Mouse (Mus musculus) hindbrain, embryonic 15.5 days (tissue): Measurements from ENCODE around the gene Cmtm8. TPM values are rescaled to one million over a fixed set of nuclear protein-coding genes. Genes with fewer than 3 reads are reported as not detected.

ENCODE experiments used
- ATAC-seq: fragments of 200-750 bp; cut with Nextera tagmentation; 2 replicates; pipeline ENCODE4 v1.8.0; 2017; ENCODE audit warnings: low read depth, moderate number of reproducible peaks, moderate TSS enrichment; ENCODE audit not compliant: low FRiP score
- H3K27ac ChIP-seq: fragments of 300-500 bp; sonication (generic); replicated peaks from 2 replicates; pipeline ENCODE4 v1.5.1; 2015; ENCODE audit warnings: mild to moderate bottlenecking, inconsistent platforms
- H3K27me3 ChIP-seq: fragments of 300-500 bp; sonication (generic); 2 replicates; pipeline ENCODE4 v1.6.1; 2015; ENCODE audit warnings: control low read depth, inconsistent platforms
- H3K36me3 ChIP-seq: fragments of 300-500 bp; sonication (generic); 2 replicates; pipeline ENCODE4 v1.6.1; 2015; ENCODE audit warnings: control low read depth, inconsistent platforms
- H3K4me1 ChIP-seq: fragments of 300-500 bp; sonication (generic); replicated peaks from 2 replicates; pipeline ENCODE4 v1.6.1; 2015; ENCODE audit warnings: control low read depth, inconsistent platforms
- H3K4me2 ChIP-seq: fragments of 300-500 bp; sonication (generic); 2 replicates; pipeline ENCODE4 v1.6.1; 2015; ENCODE audit warnings: moderate library complexity, mild to moderate bottlenecking, inconsistent platforms
- H3K4me3 ChIP-seq: fragments of 300-500 bp; sonication (generic); 2 replicates; pipeline ENCODE4 v1.5.1; 2015; ENCODE audit warnings: mild to moderate bottlenecking, inconsistent platforms
- H3K9ac ChIP-seq: fragments of 300-500 bp; sonication (generic); 2 replicates; pipeline ENCODE4 v1.6.1; 2015; ENCODE audit warnings: inconsistent platforms
- H3K9me3 ChIP-seq: fragments of 300-500 bp; sonication (generic); 2 replicates; pipeline ENCODE4 v1.6.1; 2016; ENCODE audit warnings: control low read depth, inconsistent platforms
- WGBS: fragments of 180-500 bp; shearing (Covaris S2); methylation state at CpG from one replicate; pipeline ENCODE4 v1.1.7; 2015; 5-methylcytosine and 5-hydroxymethylcytosine counted together
- polyA plus RNA-seq: library from polyadenylated mRNA; unstranded; fragments of >200 nt; fragmentation: Nextera tagmentation; extraction: Ambion mirVana; gene quantifications from 2 replicates; pipeline ENCODE4 v1.2.1, GENCODE M21; 2015

The Cmtm8 gene
- polyA plus RNA-seq, 1 experiment from 2014 or later = 8.6 TPM

DNA sequence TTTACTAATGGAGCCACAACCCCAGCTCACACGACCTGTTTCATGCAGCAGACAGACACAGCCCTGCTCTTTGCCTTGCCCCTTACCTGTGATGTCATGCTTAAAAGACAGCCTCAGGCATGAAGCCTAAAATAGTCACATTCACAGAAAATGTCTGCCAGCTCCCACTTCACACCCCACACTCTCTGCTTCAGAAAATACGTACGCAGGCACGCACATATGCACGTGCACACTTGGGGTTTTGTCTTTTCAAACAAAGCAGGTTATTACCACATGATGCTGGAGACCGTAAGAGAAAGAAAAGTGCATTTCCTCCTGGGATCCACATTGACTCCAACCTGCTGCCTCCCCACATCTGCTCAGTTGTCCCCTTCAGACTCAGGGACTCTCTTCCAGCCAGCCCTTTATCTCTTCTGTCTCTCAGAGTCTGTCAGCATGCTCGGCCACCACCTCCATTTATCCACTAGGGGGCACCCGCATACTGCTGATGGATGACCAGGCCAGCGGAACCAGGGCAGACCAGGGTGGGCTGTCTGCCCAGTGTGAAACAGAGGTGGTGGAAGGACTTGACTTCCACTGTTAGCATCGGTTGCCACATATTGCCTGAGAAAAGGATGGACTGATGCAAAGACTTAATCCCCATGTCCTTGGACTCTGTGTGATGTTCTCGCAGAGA lies 46.5 kb downstream of the Cmtm8 start:
- WGBS = 48% methylated on average over 11 of the region's 11 CpGs
- ATAC-seq = peak; percentile 89
- 0 out of 2 replicates have a peak, but pooled peaks cover 3% of the 10 kb centered on the region for H3K27me3 ChIP-seq
- no peak overlapping the region for H3K27ac ChIP-seq
- H3K9ac ChIP-seq = no peak overlapping the region
- no peaks in the 10 kb centered on the region for H3K9me3 ChIP-seq
- no peak overlapping the region for H3K4me2 ChIP-seq
- H3K4me3 ChIP-seq = no peak overlapping the region
- H3K36me3 ChIP-seq = no peaks in the 10 kb centered on the region
- H3K4me1 ChIP-seq = peaks cover 5% of the 10 kb centered on the region

DNA sequence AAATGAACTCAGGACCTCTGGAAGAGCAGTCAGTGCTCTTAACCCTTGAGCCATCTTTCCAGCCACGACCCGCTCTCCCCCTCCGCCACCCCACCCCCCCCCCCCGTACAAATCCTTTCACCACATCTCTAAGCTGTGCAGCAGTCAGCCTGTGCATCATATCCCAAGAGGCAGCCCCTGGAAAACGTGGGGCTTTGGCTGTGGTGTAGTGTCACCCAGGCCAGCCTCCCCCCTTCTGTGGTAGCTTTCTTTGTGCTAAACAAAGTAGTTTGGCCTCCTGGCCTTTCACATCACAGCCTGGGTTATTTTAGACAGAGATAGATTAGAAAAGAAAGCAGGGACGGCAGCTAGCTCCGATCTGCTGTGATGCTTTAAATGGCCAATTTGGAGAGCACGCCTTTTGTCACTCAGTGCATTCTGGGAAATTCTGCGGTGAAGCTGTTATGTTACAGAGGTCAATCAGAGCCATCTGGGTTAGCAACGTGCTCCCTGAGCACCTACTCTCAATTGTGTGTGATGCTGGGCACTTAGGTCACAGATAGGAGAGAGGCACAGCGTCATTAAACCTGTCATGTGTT lies 47.4 kb downstream of the Cmtm8 start:
- 24% methylated on average over 10 of the region's 11 CpGs for WGBS
- Histone ChIP-seq H3K27me3 (0 out of 2 replicates have a peak, but pooled peaks cover 3% of the 10 kb centered on the region), H3K4me1 (peaks cover 5% of the 10 kb centered on the region), H3K9ac (no peak overlapping the region), H3K9me3 (no peaks in the 10 kb centered on the region), H3K27ac (no peak overlapping the region), H3K36me3 (no peaks in the 10 kb centered on the region), H3K4me2 (no peak overlapping the region), H3K4me3 (no peak overlapping the region)
- ATAC-seq = no peak

DNA sequence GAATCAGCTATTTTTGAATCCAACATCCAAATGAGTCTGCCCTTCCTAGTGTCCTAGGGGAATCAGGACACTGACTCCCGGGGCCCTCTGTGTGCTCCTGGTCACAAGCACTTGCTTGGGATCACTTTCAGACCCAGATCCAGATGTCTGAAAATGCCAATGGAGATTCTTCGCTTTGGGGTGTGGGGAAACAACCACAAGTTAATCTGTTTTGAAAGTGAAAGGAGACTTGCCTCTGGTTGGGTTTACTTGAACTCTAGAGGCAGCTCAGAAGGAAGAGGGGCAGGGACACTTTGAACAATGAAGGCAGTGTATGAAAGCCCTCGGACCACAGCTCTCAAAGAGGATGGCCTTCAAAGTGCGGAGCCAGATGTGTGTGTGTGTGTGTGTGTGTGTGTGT lies 49.5 kb downstream of the Cmtm8 start:
- WGBS = 74% methylated on average over 4 of the region's 4 CpGs
- H3K27ac ChIP-seq = no peak overlapping the region
- no peak overlapping the region for H3K4me2 ChIP-seq
- no peak overlapping the region for H3K4me3 ChIP-seq
- H3K27me3 ChIP-seq = no peaks in the 10 kb centered on the region
- no peaks in the 10 kb centered on the region for H3K36me3 ChIP-seq
- H3K9me3 ChIP-seq = no peaks in the 10 kb centered on the region
- no peaks in the 10 kb centered on the region for H3K4me1 ChIP-seq
- no peak overlapping the region for H3K9ac ChIP-seq
- ATAC-seq = no peak

DNA sequence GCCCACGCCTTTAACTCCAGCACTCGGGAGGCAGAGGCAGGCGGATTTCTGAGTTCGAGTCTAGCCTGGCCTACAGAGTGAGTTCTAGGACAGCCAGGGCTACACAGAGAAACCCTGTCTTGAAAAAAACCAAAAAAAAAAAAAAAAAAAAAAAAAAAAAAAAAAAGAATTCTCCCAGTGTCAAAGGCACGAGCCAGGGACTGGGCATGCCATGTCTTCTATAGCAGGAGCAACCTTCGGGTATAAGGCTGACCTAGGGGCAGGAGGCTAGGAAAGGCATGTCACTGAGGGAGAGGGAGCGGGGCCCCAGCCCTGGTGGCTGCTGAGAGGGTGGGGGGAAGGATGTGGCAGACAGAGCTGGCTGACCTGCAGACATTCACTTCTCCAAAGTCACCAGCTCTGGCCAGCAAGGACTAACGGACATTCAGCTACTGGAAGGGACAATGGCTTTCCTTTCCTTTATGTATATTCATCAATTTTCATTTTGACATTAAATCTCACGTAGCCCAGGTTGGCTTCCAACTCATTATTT lies 50.1 kb downstream of the Cmtm8 start:
- Histone ChIP-seq H3K9ac (no peak overlapping the region), H3K4me1 (no peaks in the 10 kb centered on the region), H3K27ac (no peak overlapping the region), H3K4me3 (no peak overlapping the region), H3K4me2 (no peak overlapping the region), H3K36me3 (no peaks in the 10 kb centered on the region), H3K27me3 (no peaks in the 10 kb centered on the region), H3K9me3 (no peaks in the 10 kb centered on the region)
- 86% methylated on average over 9 of the region's 9 CpGs for WGBS
- ATAC-seq = no peak

DNA sequence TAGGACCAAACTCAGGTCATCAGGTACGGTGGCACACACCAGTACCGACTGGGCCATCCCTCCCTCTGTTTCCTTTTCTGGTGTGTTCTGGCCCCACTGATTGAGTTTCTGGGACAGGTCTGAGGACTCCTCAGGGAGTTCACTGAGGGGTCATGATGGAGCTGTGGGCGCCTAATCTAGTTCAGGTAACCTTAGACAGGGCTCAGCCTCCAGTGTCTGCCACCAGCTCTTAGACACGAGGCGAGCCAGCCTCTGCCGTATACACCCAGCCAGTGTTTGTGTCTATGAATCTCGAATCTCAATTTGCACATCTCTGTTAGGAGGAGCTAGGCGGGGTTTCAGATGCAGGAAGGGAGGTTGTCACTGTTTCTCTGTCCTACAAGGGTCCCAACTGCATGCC lies 54.0 kb downstream of the Cmtm8 start:
- 86% methylated on average over 8 of the region's 8 CpGs for WGBS
- Histone ChIP-seq H3K9ac (no peak overlapping the region), H3K9me3 (no peaks in the 10 kb centered on the region), H3K4me2 (no peak overlapping the region), H3K36me3 (no peaks in the 10 kb centered on the region), H3K27ac (no peak overlapping the region), H3K27me3 (no peaks in the 10 kb centered on the region), H3K4me1 (0 out of 2 replicates have a peak, but pooled peaks cover 3% of the 10 kb centered on the region), H3K4me3 (no peak overlapping the region)
- no peak for ATAC-seq

DNA sequence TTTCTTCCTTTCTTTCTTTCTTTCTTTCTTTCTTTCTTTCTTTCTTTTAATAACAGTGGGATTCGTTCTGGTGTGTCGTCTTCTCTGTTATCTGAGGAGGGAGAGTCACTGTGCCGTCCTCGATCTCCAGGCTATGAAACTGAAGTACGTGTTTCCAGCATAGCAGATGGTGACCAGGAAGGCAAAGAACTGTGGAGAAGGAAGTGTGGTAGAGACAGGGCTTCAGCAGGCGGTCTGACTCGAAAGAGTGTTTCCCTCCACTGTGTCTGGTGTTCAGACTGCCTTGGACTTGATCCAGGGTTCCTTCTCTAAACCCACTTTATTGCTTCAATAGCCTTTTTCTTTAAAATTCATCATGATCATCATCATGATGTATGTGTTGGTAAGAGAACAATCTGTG lies 54.4 kb downstream of the Cmtm8 start:
- Histone ChIP-seq H3K36me3 (no peaks in the 10 kb centered on the region), H3K27ac (no peak overlapping the region), H3K27me3 (no peaks in the 10 kb centered on the region), H3K4me2 (no peak overlapping the region), H3K4me3 (no peak overlapping the region), H3K9me3 (no peaks in the 10 kb centered on the region), H3K9ac (no peak overlapping the region), H3K4me1 (0 out of 2 replicates have a peak, but pooled peaks cover 3% of the 10 kb centered on the region)
- WGBS = 76% methylated on average over 7 of the region's 7 CpGs
- ATAC-seq = no peak

DNA sequence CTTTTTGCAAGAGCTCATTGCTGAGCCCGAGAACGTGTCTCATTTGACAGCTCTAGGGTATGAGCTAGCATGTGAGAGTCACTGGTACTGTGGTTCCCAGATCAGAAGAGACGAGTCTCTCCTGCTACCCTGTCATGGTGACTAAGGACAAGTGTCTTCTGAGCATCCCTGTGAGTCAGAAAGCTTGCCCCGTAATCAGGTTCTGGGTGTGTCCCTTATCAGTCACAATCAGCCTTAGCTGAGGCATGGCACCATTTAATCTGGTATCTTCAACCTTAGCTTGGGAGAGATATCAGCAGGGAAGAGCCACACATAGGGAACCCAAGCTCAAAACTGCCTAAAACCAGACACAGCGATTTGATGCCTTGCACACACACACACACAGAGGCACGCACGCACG lies 55.3 kb downstream of the Cmtm8 start:
- 0 out of 2 replicates have a peak, but pooled peaks cover 3% of the 10 kb centered on the region for H3K4me1 ChIP-seq
- no peaks in the 10 kb centered on the region for H3K27me3 ChIP-seq
- H3K36me3 ChIP-seq = no peaks in the 10 kb centered on the region
- no peak overlapping the region for H3K4me3 ChIP-seq
- 93% methylated on average over 8 of the region's 8 CpGs for WGBS
- H3K9ac ChIP-seq = no peak overlapping the region
- no peak for ATAC-seq
- no peak overlapping the region for H3K27ac ChIP-seq
- H3K4me2 ChIP-seq = no peak overlapping the region
- no peaks in the 10 kb centered on the region for H3K9me3 ChIP-seq

DNA sequence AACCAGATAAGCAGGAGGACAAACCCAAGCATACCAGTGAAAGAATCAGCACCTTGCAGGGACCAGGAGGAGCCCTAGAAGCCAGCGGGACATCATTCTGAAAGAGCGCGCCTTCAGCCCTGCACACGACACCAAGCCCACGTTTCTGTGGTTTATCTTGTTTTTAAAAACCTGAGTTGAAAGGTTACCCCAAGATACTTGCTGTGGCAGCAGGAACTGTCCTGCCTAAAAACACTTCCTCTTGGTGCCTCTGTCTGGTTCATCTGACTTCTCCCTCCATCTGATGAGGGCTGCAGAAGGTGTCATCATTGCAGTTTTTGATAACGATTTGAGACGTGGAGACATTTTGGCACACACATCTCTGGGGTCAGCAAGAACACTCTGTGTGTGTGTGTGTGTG lies 56.2 kb downstream of the Cmtm8 start:
- Histone ChIP-seq H3K27me3 (no peaks in the 10 kb centered on the region), H3K4me3 (no peak overlapping the region), H3K9me3 (no peaks in the 10 kb centered on the region), H3K4me1 (0 out of 2 replicates have a peak, but pooled peaks cover 3% of the 10 kb centered on the region), H3K27ac (no peak overlapping the region), H3K36me3 (no peaks in the 10 kb centered on the region), H3K9ac (no peak overlapping the region), H3K4me2 (no peak overlapping the region)
- no peak for ATAC-seq
- WGBS = 93% methylated on average over 7 of the region's 7 CpGs

DNA sequence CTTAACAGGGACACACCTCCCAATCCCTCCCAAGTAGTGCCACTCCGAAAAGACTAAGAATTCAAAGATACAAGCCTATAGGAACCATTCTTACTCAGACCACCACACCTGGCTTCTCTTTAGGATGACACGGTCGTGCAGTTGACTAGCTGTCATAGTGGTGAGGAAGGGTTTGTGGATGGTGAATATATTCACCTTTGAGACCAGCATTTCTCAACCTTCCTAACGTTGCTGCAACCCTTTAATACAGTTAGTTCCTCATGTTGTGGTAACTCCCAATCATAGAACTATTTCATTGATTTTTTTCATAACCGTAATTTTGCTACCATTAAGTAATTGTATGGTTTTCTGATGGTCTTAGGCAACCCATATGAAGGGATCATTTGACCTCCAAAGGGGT lies 56.8 kb downstream of the Cmtm8 start:
- Histone ChIP-seq H3K9ac (no peak overlapping the region), H3K9me3 (no peaks in the 10 kb centered on the region), H3K4me1 (0 out of 2 replicates have a peak, but pooled peaks cover 3% of the 10 kb centered on the region), H3K4me3 (no peak overlapping the region), H3K27ac (no peak overlapping the region), H3K27me3 (no peaks in the 10 kb centered on the region), H3K36me3 (no peaks in the 10 kb centered on the region), H3K4me2 (no peak overlapping the region)
- WGBS = 97% methylated on average over 5 of the region's 5 CpGs
- ATAC-seq = no peak

DNA sequence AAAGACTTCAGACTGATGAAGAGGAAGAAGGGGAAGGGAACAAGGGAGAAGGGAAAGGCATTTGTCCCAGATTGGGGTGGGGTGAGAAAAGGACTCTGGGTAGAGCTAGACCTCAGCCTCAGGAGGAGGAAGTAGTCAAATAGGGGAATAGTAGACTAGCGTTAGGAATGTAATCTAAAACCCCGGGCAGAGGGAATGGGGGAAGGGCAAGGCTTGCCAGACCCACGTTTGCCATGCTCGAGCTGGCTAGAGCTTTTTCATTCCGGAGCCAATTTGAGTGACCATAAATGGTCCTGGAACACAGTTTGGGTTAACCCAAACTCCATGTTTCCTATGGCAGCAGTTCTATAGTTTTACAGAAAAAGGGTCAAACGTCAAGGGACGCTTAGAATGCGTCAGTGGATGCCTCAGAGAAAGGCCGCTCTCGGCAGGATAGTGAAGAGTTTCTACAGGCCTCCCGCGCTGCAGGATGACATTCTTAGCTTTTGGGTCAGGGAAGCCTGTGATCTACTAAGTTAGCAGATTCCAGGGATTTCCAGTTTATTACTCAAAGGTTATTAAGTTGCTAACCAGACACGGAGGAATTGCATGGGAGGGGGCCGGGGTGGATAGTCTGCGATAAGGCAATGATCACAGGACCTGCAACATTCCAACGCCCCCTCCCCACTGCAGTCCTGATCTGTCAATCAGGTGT lies 58.4 kb downstream of the Cmtm8 start:
- Histone ChIP-seq H3K9me3 (no peaks in the 10 kb centered on the region), H3K4me1 (peaks cover 18% of the 10 kb centered on the region), H3K4me3 (no peak overlapping the region), H3K36me3 (no peaks in the 10 kb centered on the region), H3K27me3 (0 out of 2 replicates have a peak, but pooled peaks cover 3% of the 10 kb centered on the region), H3K27ac (no peak overlapping the region), H3K4me2 (no peak overlapping the region; the same call in 1 of the 2 replicates), H3K9ac (no peak overlapping the region)
- 15% methylated on average over 16 of the region's 16 CpGs for WGBS
- ATAC-seq = no peak

DNA sequence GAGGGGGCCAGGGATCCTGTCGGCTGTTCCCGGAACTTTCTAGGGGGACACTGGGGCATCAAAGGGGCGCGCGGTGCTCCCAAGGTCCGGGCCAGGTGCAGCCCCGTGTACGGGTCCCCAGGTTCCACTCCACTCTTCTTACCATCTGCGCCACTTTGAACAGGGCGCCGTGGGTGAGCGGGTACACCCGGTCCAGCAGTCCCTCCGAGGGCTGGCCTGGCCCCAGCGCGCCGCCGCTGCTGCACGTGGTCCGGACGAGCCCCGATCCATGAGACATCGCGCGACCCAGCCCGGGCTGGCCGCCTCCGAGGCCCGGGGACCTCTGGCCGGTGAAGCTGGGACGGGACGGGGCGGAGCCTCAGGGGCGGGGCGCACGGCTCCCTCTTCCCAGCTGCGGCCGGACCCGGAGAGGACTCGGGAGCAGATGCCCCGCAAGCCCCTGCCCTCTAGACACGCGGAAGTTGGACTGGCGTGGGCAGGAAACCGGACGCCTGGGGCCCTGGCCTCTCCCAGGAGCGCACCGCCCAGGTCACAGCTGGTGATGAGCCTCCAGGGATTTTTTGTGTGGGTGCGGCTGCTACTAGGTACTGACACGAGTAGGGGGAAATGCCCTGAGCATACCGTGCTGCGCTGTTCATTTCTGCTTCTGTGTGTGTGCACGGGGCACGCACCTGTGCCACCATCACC lies 62.3 kb downstream of the Cmtm8 start, which contains the start of gene Cmtm7:
TSS of gene Cmtm7 (minus strand) at position 331 of the 687 bp plus-strand sequence.
- Histone ChIP-seq H3K4me2 (peak within 1 kb of the TSS; percentile 78), H3K4me3 (peak within 1 kb of the TSS; percentile 43), H3K27me3 (peaks cover 8% of the 10 kb centered on the region; the same call in 1 of the 2 replicates), H3K4me1 (peaks cover 22% of the 10 kb centered on the region), H3K9ac (peak within 1 kb of the TSS; percentile 36), H3K27ac (no peak within 1 kb of the TSS), H3K9me3 (no peaks in the 10 kb centered on the region), H3K36me3 (no peaks in the 10 kb centered on the region)
- ATAC-seq = peak; percentile 62; the same call in 1 of the 2 replicates
- WGBS = 2% methylated on average over 54 of the region's 54 CpGs
